Mouse (Mus musculus) gastrocnemius, postnatal 14 days (tissue): ENCODE results near the gene Gdf15. TPM values are rescaled to one million over a fixed set of nuclear protein-coding genes. Genes with fewer than 3 reads are reported as not detected.
"Not testable (repeated sequence)": the region's sequence is repeated elsewhere in the genome, so short reads cannot be mapped to it uniquely, and the experiment has no call there.

Experiments
- DNase-seq: peaks from one replicate; pipeline ENCODE4 v3.0.0; 2021; ENCODE audit warnings: mixed read lengths
- intact Hi-C: fragments of 180-260 bp; cut with DNase I; formaldehyde crosslinking; loops from one replicate; pipeline ENCODE4 v1.15.1; 2025; ENCODE audit warnings: low total_unique reads
- total RNA-seq, 2 experiments: library from RNA; stranded (reverse); gene quantifications; 2 replicates each; pipeline ENCODE4 v1.2.3; 2021

Gene Gdf15
- total RNA-seq, 2 experiments from 2014 or later, result not detected

DNA sequence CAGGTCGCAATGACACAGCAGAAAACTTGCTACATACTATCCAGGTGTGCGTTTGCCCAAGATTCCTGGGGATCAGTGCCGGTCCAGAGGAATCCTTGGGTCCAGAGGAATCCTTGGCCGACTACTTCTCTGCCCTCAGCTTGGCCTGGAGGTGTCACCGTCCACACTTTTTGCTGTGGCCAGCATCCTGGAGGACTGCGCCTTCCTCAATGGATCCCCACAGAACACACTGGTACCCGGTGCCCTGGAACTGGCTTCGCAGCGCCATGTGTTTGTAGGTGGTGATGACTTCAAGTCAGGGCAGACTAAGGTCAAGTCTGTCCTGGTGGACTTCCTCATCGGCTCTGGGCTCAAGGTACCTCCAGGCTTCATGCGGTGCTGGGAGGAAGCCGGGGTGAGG lies 36.4 kb downstream of the Gdf15 start:
- DNase-seq, result no peak
- intact Hi-C loops, result no loop called here

DNA sequence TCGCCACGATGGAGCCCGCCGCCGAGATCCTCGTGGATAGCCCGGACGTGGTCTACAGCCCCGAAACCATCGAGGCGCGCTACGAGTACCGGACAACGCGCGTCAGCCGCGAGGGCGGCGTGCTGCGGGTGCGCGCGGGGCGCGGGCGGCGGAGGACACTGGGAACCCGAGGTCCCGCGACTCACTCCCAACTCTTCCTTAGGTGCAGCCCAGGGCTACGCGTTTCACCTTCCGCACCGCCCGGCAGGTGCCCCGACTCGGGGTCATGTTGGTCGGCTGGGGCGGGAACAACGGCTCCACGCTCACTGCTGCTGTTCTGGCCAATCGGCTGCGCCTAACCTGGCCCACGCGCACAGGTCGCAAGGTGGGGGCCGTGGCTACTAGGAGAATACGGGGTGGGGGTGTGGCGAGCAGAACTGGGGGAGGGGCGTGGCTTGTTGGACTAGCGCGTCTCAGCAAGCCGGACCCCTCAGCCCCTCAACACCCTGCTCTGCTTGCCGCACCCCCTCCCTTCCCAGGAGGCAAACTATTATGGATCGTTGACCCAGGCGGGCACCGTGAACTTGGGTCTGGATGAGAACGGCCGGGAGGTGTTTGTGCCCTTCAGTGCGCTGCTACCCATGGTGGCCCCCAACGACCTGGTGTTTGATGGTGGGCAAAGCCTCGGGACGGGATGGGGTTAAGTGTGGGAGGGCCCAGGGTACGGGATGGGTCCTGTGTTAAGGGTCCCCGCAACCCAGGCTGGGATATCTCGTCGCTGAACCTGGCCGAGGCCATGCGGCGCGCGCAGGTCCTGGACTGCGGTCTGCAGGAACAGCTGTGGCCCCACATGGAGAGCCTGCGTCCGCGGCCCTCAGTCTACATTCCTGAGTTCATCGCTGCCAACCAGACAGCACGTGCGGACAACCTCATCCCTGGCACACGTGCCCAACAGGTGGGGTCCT lies 37.4 kb downstream of the Gdf15 start:
- peak; percentile 32 for DNase-seq
- intact Hi-C loops, result no loop called here

DNA sequence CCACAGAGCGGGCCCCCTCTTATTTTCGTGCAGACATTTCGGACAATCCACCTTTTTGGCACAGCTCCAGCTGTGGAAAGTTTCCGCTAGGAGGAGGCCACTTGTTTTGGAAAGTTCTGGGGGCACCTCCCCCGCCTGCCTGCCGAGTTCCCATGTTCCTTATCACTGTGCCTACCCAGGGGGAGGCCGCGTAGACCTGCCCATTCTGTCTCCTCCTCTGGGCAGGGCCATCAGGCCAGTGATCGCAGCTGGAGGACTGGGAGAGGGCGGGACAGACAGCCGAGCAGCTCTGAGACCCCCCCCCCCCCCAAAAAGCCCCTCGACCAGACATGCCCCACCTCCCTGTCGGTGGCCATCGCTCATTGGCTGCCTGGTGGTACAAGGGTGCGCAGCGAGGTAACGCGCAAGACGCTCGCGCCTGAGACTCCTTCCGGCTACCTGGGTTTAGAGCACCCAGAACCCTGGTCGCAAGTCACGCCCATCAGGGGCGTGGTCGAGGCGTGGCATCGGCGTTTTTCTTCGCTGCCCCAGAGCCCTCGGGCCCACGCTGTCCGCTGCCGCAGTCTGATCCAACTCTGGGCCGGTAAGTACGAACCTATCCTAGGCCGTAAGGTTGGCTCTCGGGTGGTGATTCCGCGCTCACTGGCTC lies 38.2 kb downstream of the Gdf15 start, which contains the start of gene Isyna1:
TSS of gene Isyna1 (plus strand) at position 413 of the 649 bp plus-strand sequence.
- intact Hi-C loops, result no loop called here
- DNase-seq, result peak; percentile 79

DNA sequence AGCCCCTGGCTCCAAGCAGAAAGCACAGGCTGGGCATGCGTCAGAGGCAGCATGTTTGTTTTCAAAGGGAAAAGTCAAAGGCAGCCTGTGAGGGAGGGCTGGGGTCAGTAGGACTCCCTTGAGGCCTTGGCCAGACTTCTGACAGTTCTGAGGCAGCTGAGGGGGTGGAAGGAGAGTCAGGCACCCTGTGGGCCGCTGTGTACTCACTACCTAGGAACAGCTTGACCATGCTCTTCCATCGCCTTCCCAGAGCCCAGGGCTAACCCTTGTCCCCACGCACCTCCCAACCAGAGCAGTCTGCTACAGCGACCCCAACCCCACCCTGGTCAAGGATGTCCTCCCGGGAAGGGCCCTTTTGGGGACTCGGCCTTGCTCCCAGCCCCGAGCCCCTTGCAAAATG lies 39.1 kb downstream of the Gdf15 start:
- intact Hi-C loops, result no loop called here
- DNase-seq, result no peak

DNA sequence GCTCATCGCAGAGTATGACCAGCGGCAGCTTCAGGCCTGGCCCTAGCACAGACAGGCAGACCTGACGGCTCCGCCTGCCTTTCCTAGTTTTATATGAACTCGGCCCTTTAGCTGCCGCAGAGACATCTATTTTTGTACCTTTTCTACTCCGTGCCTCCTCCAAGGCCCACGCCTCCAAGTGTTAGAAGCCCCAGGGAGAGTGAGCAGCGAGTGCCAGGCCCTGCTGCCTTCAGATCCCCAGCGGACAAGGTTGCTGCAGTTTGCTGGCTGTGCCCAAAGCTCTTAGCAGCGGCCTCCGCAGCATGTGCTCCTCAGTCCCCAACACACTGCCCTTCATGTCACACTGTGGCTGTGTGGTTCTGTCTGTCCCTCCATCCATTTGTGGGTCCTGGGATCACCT lies 40.7 kb downstream of the Gdf15 start:
- no peak for DNase-seq
- intact Hi-C loops, result no loop called here

DNA sequence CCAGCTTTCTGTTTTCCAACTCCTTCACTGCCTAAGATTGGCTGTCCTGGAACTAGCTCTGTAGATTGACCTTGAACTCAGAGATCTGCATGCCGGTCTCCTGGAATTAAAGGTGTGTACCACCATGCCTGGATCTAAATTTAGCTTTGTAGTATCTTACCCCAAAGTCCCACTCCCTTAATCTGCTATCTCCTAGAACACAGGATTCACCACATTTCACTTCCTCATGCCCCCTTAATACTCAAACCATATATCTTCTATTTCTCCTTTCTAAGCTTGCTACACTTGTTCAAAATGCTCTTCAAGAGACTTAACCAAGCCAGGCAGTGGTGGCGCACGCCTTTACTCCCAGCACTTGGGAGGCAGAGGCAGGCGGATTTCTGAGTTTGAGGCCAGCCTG lies 44.3 kb downstream of the Gdf15 start:
- DNase-seq, intact Hi-C loops: not testable (repeated sequence)

DNA sequence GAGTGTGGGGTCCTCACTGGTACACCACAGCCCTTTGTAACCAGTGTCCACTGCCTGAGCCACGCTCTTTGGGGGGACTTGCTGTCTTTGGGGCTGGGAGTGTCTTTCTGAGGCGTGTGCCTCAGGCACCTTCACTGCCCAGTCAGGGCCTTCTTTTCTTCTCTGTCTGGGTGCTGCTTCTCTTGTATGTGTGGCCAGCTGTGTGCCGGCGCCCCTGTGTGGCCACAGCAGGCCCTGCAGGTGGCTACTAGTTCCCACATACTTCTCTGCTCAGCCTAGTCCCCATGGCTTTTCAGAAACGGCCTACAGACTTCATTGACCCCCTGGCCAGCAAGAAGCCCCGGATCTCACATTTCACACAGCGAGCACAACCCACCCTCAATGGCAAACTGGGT lies 47.0 kb downstream of the Gdf15 start:
- peak; percentile 70 for DNase-seq
- intact Hi-C loops, result no loop called here

DNA sequence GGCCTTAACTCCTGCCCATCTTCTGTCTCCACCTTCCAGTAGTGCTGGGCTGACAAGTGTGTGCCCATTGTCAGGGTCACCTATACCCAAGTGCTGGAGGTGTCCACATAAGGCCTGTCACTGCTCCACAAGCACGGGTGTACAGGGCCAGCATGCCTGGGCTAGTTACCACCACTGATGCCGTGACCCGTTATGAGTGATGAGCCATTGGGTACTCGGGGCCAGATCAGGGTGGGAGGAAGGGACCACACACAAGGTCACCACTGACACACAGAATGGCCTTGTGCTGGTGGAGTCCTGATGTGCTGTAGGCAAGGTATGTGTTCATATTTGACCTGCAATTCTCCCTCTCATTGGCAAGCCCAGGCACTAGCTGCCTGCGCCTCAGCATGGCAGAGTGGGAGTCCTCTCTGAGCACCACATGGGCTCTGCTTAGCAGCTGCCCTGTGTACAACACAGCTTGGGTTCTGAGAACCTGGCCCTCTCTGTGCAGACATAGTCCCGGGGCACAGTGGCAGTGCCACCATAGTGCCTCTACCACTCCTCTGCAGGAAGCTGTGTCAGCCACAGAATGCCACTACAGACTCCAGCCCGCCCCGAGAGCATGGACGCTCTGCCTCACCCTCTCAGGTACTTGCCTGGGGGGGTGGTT lies 47.5 kb downstream of the Gdf15 start:
- no peak for DNase-seq
- intact Hi-C loops, result no loop called here

DNA sequence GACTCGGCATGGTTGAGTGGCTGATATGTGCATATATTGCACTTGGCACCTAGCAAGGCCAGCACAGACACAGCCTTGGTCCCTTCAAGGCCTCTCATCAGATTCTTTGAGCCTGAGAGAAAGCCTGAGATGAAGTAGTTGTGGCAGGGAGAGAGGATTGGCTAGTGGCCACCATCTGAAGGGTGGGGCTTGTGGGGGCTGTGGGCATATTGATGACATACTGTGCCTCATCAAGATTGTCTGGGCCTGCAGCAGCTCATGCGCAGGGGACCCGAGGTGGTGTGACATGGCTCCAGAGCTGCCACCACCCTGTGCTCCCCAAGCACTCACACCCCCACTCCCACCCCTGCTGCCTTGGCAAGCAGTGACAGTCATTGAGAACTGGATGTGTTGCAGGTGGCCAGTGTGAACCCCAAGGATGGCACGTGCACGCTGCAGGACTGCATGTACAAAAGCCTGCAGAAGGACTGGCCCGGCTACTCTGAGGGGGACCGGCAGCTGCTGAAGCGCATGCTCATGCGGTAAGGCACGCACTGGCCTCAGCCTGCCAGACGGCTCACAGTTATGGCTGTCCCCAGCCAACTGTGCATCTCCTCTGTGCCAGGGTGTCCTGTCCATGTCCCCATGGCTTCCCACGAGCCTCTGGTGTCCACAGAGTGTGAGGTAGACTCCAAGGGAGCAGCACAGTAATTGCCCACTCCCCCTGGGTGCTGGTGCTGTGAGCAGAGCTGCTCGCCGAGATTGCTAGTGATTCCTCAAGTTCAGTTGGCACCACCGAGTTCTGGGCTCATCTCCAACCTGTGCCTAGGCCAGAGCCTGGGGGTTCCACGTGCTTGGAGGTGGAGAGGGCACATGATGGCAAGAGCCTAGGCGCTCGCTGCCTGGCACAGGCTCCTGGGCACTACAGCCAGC lies 48.5 kb downstream of the Gdf15 start:
- peak; percentile 50 for DNase-seq
- intact Hi-C loops, result no loop called here

Other genes starting within 250 kb of the Gdf15 start
- 1 to 10 TPM; 6.4 to 7.4 TPM for gene Crtc1, start 192.9 kb downstream of the Gdf15 start, total RNA-seq
- gene Klhl26, start 155.5 kb downstream of the Gdf15 start, total RNA-seq, result 1 to 10 TPM; 5.4 TPM
- not detected for gene Tmem59l, start 145.1 kb downstream of the Gdf15 start, total RNA-seq
- gene Crlf1, start 139.3 kb downstream of the Gdf15 start, total RNA-seq, result 1 to 10 TPM; 1.5 to 1.9 TPM
- 100 to 1,000 TPM; 118 to 122 TPM for gene Rex1bd, start 125.7 kb downstream of the Gdf15 start, total RNA-seq
- 1,000 to 10,000 TPM; 1,030 to 1,066 TPM for gene Uba52, start 121.7 kb downstream of the Gdf15 start, total RNA-seq
- 100 to 1,000 TPM; 116 to 117 TPM for gene Fkbp8, start 104.7 kb downstream of the Gdf15 start, total RNA-seq
- gene Kxd1, start 104.5 kb downstream of the Gdf15 start, total RNA-seq, result 10 to 100 TPM; 64.9 to 73.0 TPM
- gene Ell, start 93.0 kb downstream of the Gdf15 start, total RNA-seq, result 10 to 100 TPM in 1 of 2 experiments, 1 to 10 TPM in 1; 9.0 to 10.3 TPM
- 10 to 100 TPM; 18.7 to 24.7 TPM for gene Isyna1, start 38.1 kb downstream of the Gdf15 start, total RNA-seq
- gene Ssbp4, start 23.6 kb downstream of the Gdf15 start, total RNA-seq, result 10 to 100 TPM; 22.9 to 25.7 TPM
- gene Lrrc25, start 16.3 kb downstream of the Gdf15 start, total RNA-seq, result under 1 TPM; 0.53 to 0.88 TPM
- gene Pgpep1, start 27.9 kb upstream of the Gdf15 start, total RNA-seq, result 10 to 100 TPM; 18.2 to 21.6 TPM
- gene Lsm4, start 40.8 kb upstream of the Gdf15 start, total RNA-seq, result 10 to 100 TPM; 65.9 to 77.0 TPM
- gene Jund, start 66.5 kb upstream of the Gdf15 start, total RNA-seq, result 10 to 100 TPM; 73.5 to 87.4 TPM
- gene Iqcn, start 71.0 kb upstream of the Gdf15 start, total RNA-seq, result under 1 TPM in 1 of 2 experiments, not detected in 1; 0.04 TPM
- gene Gm3336, start 86.1 kb upstream of the Gdf15 start, total RNA-seq, result not detected
- 1 to 10 TPM; 2.9 to 3.4 TPM for gene Pde4c, start 91.3 kb upstream of the Gdf15 start, total RNA-seq
- 10 to 100 TPM; 44.3 to 45.1 TPM for gene Rab3a, start 122.2 kb upstream of the Gdf15 start, total RNA-seq
- gene Mpv17l2, start 128.5 kb upstream of the Gdf15 start, total RNA-seq, result 10 to 100 TPM; 28.3 to 31.9 TPM
- 10 to 100 TPM; 23.0 to 27.9 TPM for gene Pik3r2, start 144.3 kb upstream of the Gdf15 start, total RNA-seq
- 1 to 10 TPM; 5.2 to 7.0 TPM for gene Mast3, start 172.6 kb upstream of the Gdf15 start, total RNA-seq
- gene Il12rb1, start 176.0 kb upstream of the Gdf15 start, total RNA-seq, result under 1 TPM in 1 of 2 experiments, not detected in 1; 0.09 TPM
- 10 to 100 TPM in 1 of 2 experiments, 1 to 10 TPM in 1; 4.8 to 71.3 TPM for gene Arrdc2, start 207.3 kb upstream of the Gdf15 start, total RNA-seq
- 1 to 10 TPM; 5.4 to 6.6 TPM for gene Kcnn1, start 230.8 kb upstream of the Gdf15 start, total RNA-seq
- gene Ccdc124, start 241.5 kb upstream of the Gdf15 start, total RNA-seq, result 10 to 100 TPM; 50.3 to 50.9 TPM